Mouse (Mus musculus) CH12.LX (cell line): ENCODE measurements at regions not wholly inside any gene's neighbourhood (a gene's known extent, or its start where the extent isn't known, plus 50 kb on each side); places are given as distances from the start of the nearest gene placed in this dataset.

ENCODE experiments used
- DNase-seq: peaks from one replicate; pipeline ENCODE4 v3.0.0-alpha.2; 2013; ENCODE audit errors: extremely low read depth
- H3K27ac ChIP-seq: 2 replicates; pipeline ENCODE4 v1.5.1; 2012; ENCODE audit warnings: low read depth, mild to moderate bottlenecking, control low read depth, moderate library complexity; ENCODE audit not compliant: insufficient read depth
- H3K27me3 ChIP-seq: replicated peaks from 2 replicates; pipeline ENCODE3; 2012; ENCODE audit warnings: inconsistent platforms
- H3K36me3 ChIP-seq, 2 experiments: replicated peaks in 1 of 2; 2 replicates each; pipeline versions ENCODE3 to v1.6.1; 2012; ENCODE audit warnings: inconsistent platforms in 1 of 2, low read length in 1 of 2, mild to moderate bottlenecking in 1 of 2, mixed read lengths in 1 of 2, moderate library complexity in 1 of 2; ENCODE audit not compliant: control insufficient read depth in 1 of 2, insufficient read depth in 1 of 2
- H3K4me1 ChIP-seq, 2 experiments: 2 replicates each; pipeline ENCODE4 v1.6.1; 2012; ENCODE audit warnings: inconsistent platforms in 1 of 2, moderate library complexity in 1 of 2; ENCODE audit not compliant: insufficient read depth in 2 of 2, control insufficient read depth in 1 of 2
- H3K4me2 ChIP-seq: 2 replicates; pipeline ENCODE4 v1.6.1; 2012; ENCODE audit warnings: low read depth, mild to moderate bottlenecking, control low read depth; ENCODE audit not compliant: poor library complexity, insufficient read depth, severe bottlenecking
- H3K4me3 ChIP-seq, 3 experiments: fragments of 150-350 bp in 1 of 3; sonication (generic) in 1 of 3; replicated peaks in 1 of 3; 2 replicates each; pipeline versions ENCODE3 to v1.5.1; 2011 to 2012; ENCODE audit warnings: low read depth in 2 of 3, low read length in 2 of 3, mild to moderate bottlenecking in 2 of 3, moderate library complexity in 2 of 3, control low read depth in 1 of 3, improper control_type of control experiment in 1 of 3, inconsistent platforms in 1 of 3, mixed read lengths in 1 of 3; ENCODE audit not compliant: poor library complexity in 1 of 3
- H3K79me2 ChIP-seq: replicated peaks from 2 replicates; pipeline ENCODE4 v1.6.1; 2012; ENCODE audit warnings: mild to moderate bottlenecking, moderate library complexity; ENCODE audit not compliant: control insufficient read depth, poor library complexity, insufficient read depth, severe bottlenecking; ENCODE audit errors: extremely low read depth
- H3K9ac ChIP-seq: 2 replicates; pipeline ENCODE4 v1.6.1; 2012; ENCODE audit warnings: low read depth, mild to moderate bottlenecking, control low read depth, moderate library complexity; ENCODE audit not compliant: insufficient read depth
- H3K9me3 ChIP-seq: replicated peaks from 2 replicates; pipeline ENCODE3; 2012; ENCODE audit warnings: low read length, inconsistent platforms, mixed read lengths
- BHLHE40 ChIP-seq: IDR thresholded peaks from 2 replicates; pipeline ENCODE4 v1.6.1; 2011; ENCODE audit warnings: mild to moderate bottlenecking, low read depth, low read length, improper control_type of control experiment
- CHD2 ChIP-seq: IDR thresholded peaks from 2 replicates; pipeline ENCODE4 v1.6.1; 2011; ENCODE audit warnings: low read length, improper control_type of control experiment
- ELF1 ChIP-seq: IDR thresholded peaks from 2 replicates; pipeline ENCODE4 v1.6.1; 2014; ENCODE audit warnings: low read depth, mild to moderate bottlenecking, inconsistent platforms, low read length, improper control_type of control experiment
- EP300 ChIP-seq: IDR thresholded peaks from 2 replicates; pipeline ENCODE4 v1.6.1; 2011; ENCODE audit warnings: low read length, improper control_type of control experiment
- ETS1 ChIP-seq: conservative IDR thresholded peaks from 2 replicates; pipeline ENCODE4 v1.6.1; 2012; ENCODE audit warnings: low read depth, mild to moderate bottlenecking, inconsistent platforms, low read length, improper control_type of control experiment, moderate library complexity
- HCFC1 ChIP-seq: IDR thresholded peaks from 2 replicates; pipeline ENCODE4 v1.6.1; 2012; ENCODE audit warnings: low read depth, mild to moderate bottlenecking, inconsistent platforms, low read length, improper control_type of control experiment
- JUND ChIP-seq: conservative IDR thresholded peaks from 2 replicates; pipeline ENCODE4 v1.6.1; 2011; ENCODE audit warnings: low read depth, low read length, improper control_type of control experiment
- KAT2A ChIP-seq: IDR thresholded peaks from 2 replicates; pipeline ENCODE4 v1.6.1; 2012; ENCODE audit warnings: low read length, improper control_type of control experiment, inconsistent platforms; ENCODE audit not compliant: insufficient replicate concordance
- MAX ChIP-seq: IDR thresholded peaks from 2 replicates; pipeline ENCODE4 v1.6.1; 2011; ENCODE audit warnings: low read length, improper control_type of control experiment
- MEF2A ChIP-seq: IDR thresholded peaks from 2 replicates; pipeline ENCODE4 v1.6.1; 2014; ENCODE audit warnings: low read depth, mild to moderate bottlenecking, inconsistent platforms, low read length, improper control_type of control experiment, borderline replicate concordance
- MXI1 ChIP-seq: IDR thresholded peaks from 2 replicates; pipeline ENCODE4 v1.6.1; 2011; ENCODE audit warnings: mild to moderate bottlenecking, low read depth, low read length, improper control_type of control experiment
- MYC ChIP-seq: IDR thresholded peaks from 2 replicates; pipeline ENCODE4 v1.6.1; 2011; ENCODE audit warnings: low read depth, mild to moderate bottlenecking, improper control_type of control experiment, low read length
- NELFE ChIP-seq: IDR thresholded peaks from 2 replicates; pipeline ENCODE4 v1.6.1; 2011; ENCODE audit warnings: low read depth, low read length, improper control_type of control experiment
- POLR2A ChIP-seq: IDR thresholded peaks from 2 replicates; pipeline ENCODE4 v1.6.1; 2011; ENCODE audit warnings: low read depth, mild to moderate bottlenecking, improper control_type of control experiment, low read length
- POLR2AphosphoS2 ChIP-seq: IDR thresholded peaks from 2 replicates; pipeline ENCODE4 v1.6.1; 2011; ENCODE audit warnings: low read depth, low read length, improper control_type of control experiment
- RAD21 ChIP-seq: IDR thresholded peaks from 2 replicates; pipeline ENCODE4 v1.6.1; 2011; ENCODE audit warnings: low read depth, mild to moderate bottlenecking, low read length, improper control_type of control experiment, moderate library complexity
- RCOR1 ChIP-seq: conservative IDR thresholded peaks from 2 replicates; pipeline ENCODE4 v1.6.1; 2012; ENCODE audit warnings: low read depth, mild to moderate bottlenecking, inconsistent platforms, low read length, improper control_type of control experiment
- SIN3A ChIP-seq: IDR thresholded peaks from 2 replicates; pipeline ENCODE4 v1.6.1; 2012; ENCODE audit warnings: low read length, improper control_type of control experiment, inconsistent platforms
- SMC3 ChIP-seq: IDR thresholded peaks from 2 replicates; pipeline ENCODE4 v1.6.1; 2011; ENCODE audit warnings: low read depth, low read length, improper control_type of control experiment
- UBTF ChIP-seq: IDR thresholded peaks from 2 replicates; pipeline ENCODE4 v1.6.1; 2012; ENCODE audit warnings: low read depth, mild to moderate bottlenecking, inconsistent platforms, low read length, improper control_type of control experiment, moderate library complexity
- USF2 ChIP-seq: conservative IDR thresholded peaks from 2 replicates; pipeline ENCODE4 v1.6.1; 2011; ENCODE audit warnings: low read depth, low read length, improper control_type of control experiment
- ZKSCAN1 ChIP-seq: IDR thresholded peaks from 2 replicates; pipeline ENCODE4 v1.6.1; 2012; ENCODE audit warnings: low read depth, inconsistent platforms, low read length, improper control_type of control experiment, borderline replicate concordance
- ZMIZ1 ChIP-seq: IDR thresholded peaks from 2 replicates; pipeline ENCODE4 v1.6.1; 2012; ENCODE audit warnings: low read depth, mild to moderate bottlenecking, inconsistent platforms, low read length, improper control_type of control experiment
- dilution Hi-C: fragments of 300-500 bp; cut with MboI; formaldehyde crosslinking; loops from 2 replicates; pipeline ENCODE4 v1.14.3; 2020; ENCODE audit warnings: low sequenced_read_pairs; ENCODE audit not compliant: extremely low pct_unique_long_range_greater_than_20kb, extremely low pct_ligation_motif_present
- in situ Hi-C: fragments of 300-500 bp; cut with MboI; formaldehyde crosslinking; loops from 3 replicates; pipeline ENCODE4 v1.14.3; 2019; ENCODE audit warnings: low sequenced_read_pairs, low pct_ligation_motif_present, low pct_unique_long_range_greater_than_20kb, mixed read lengths

- Histone ChIP-seq H3K27me3 (no peaks in the 10 kb centered on the region), H3K79me2 (no peaks in the 10 kb centered on the region), H3K9ac (no peak overlapping the region), H3K9me3 (peaks cover 85% of the 10 kb centered on the region), H3K4me1 (no peaks in the 10 kb centered on the region), H3K36me3 (no peaks in the 10 kb centered on the region), H3K27ac (no peak overlapping the region), H3K4me3 (no peak overlapping the region), H3K4me2 (no peak overlapping the region)
- dilution Hi-C loops: no loop called here
- TF ChIP-seq MXI1: no peak
- no peak for TF ChIP-seq MAX
- no peak for TF ChIP-seq RCOR1
- no peak for TF ChIP-seq SIN3A
- no peak for TF ChIP-seq USF2
- no peak for TF ChIP-seq JUND
- TF ChIP-seq SMC3: no peak
- no peak for TF ChIP-seq UBTF
- TF ChIP-seq EP300: no peak
- no peak for TF ChIP-seq POLR2AphosphoS2
- TF ChIP-seq ELF1: no peak
- TF ChIP-seq RAD21: no peak
- no peak for TF ChIP-seq MEF2A
- no peak for TF ChIP-seq HCFC1
- TF ChIP-seq ZKSCAN1: no peak
- no peak for TF ChIP-seq ETS1
- no peak for TF ChIP-seq BHLHE40
- DNase-seq: no peak
- in situ Hi-C loops: no loop called here
Observed at GRCm38 (mm10) chr17:49149896-49150295, 217.7 kb downstream of the Lrfn2 start.

- H3K36me3 ChIP-seq: no peaks in the 10 kb centered on the region
- H3K27me3 ChIP-seq: no peaks in the 10 kb centered on the region
- H3K4me3 ChIP-seq: no peak overlapping the region
- H3K27ac ChIP-seq: no peak overlapping the region
- no peaks in the 10 kb centered on the region for H3K4me1 ChIP-seq
- TF ChIP-seq ZKSCAN1 (no peak), USF2 (no peak), ETS1 (no peak), RCOR1 (no peak), KAT2A (no peak), SMC3 (no peak), CHD2 (no peak), POLR2A (no peak), ZMIZ1 (no peak), HCFC1 (no peak), NELFE (no peak), MYC (no peak), MEF2A (no peak)
- in situ Hi-C loops: no loop called here
- no peak overlapping the region for H3K9ac ChIP-seq
- no peaks in the 10 kb centered on the region for H3K79me2 ChIP-seq
- no peak overlapping the region for H3K4me2 ChIP-seq
- H3K9me3 ChIP-seq: peaks cover 86% of the 10 kb centered on the region
- dilution Hi-C loops: no loop called here
- no peak for DNase-seq
Observed at GRCm38 (mm10) chr17:49150971-49151422, 218.8 kb downstream of the Lrfn2 start.
